Mouse (Mus musculus): ENCODE measurements around the gene Tmem42.

DNA sequence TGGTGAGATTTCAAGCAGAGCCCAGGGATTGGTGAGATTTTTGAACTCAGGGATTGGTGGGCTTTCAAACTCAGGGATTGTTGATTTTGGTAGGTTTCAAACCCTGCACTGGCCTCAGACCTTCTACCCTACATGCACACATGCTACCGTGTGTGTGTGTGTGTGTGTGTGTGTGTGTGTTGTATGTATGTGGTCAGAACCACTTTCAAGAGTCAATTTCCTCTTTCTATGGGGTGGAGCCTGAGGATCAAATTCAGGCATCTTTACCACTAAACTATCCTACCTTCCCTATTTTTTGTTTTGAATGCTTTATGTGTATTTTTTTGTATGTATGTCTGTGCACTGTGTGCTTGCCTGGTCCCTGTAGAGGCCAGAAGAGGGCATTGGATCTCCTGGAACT is 26.5 kb downstream of the Tmem42 start:
- TF ChIP-seq CTCF (IDR thresholded peaks at IDR 0.05): no peak
- TF ChIP-seq POLR2A (IDR thresholded peaks at IDR 0.05; ENCODE audit: insufficient read depth, low read depth, low read length): no peak
- TF ChIP-seq EP300 (IDR thresholded peaks at IDR 0.05; ENCODE audit: insufficient read depth, low read depth, low read length): no peak

All from heart, adult 2 months (tissue).